ENCODE assay signal across 8 mouse cellular contexts in the genomic region with DNA sequence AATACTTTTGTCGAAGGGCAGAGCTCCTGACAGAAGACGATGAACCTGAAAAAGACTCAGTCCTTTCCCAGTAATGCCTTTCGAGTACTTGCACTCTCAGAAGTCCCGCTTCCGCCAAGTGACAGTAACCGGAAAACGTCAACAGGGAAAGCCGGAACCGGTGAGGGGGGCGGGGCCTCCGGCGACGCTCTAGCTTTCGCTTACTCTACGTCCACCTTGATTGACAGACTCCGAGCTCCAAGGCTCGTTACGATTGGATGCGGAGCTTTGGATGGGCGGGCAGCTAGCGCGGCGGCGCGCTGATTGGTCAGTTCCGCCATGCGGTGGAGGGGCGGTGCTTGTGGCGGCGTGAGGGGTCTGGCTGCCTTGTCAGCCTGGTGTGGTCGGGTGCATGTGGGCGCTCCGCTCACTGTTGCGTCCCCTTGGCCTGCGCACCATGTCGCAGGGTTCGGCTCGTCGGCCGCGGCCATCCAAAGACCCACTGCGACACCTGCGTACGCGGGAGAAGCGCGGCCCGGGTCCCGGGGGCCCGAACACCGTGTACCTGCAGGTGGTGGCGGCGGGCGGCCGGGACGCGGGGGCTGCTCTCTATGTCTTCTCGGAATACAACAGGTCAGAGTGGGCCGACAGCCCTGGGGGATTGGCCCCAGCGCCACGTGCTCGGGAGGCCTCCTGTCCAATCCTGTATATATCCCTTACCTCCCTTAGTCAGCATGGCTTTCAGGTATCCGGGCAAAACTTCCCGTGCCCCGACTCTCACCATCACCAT. TPM values are rescaled to one million over a fixed set of nuclear protein-coding genes. Genes with fewer than 3 reads are reported as not detected.
DNase-seq lines count a peak whose midpoint lies in the region; ATAC-seq lines count a peak whose summit lies in the region.

Elac2 (plus strand) TSS at position 319 of the 769 bp plus-strand sequence.

- DNase-seq in adipocyte (ENCODE audit: low spot score) = peak; percentile 98
- DNase-seq in embryo, embryonic 10 days (ENCODE audit: low spot score) = peak; percentile 99
- peak; percentile 94 for DNase-seq in gastrocnemius, postnatal 10 days
- peak; percentile 98 for DNase-seq in induced T-regulatory cell, adult 2 months (ENCODE audit: low read depth)
- peak; percentile 97 to 99 for DNase-seq in left cerebral cortex, adult 9 months (ENCODE audit: low spot score in 2 of 2)
- DNase-seq in right cerebral cortex, postnatal 14 days = peak; percentile 95
- DNase-seq in urinary bladder, postnatal 36 days (ENCODE audit: low spot score in 2 of 2) = peak; percentile 93 to 96

- peak; percentile 99 for ATAC-seq in megakaryocyte progenitor cell, adult 5-6 weeks (replicated peaks; ENCODE audit: poor library complexity)

RNA-seq across cellular contexts. Expression of gene Elac2, which starts in this region (rescaled TPM):
- 10 to 100 TPM; 19.6 to 21.4 TPM for total RNA-seq in gastrocnemius, postnatal 10 days (2021)
- 16.4 and 18.8 TPM in 2 replicates for total RNA-seq in megakaryocyte progenitor cell, adult 5-6 weeks (2015)
- total RNA-seq in megakaryocyte progenitor cell, adult 5-6 weeks (2017) = 35.3 and 39.2 TPM in 2 replicates

Comparison
In these comparisons a context has a peak if more than half of its experiments do, and no peak if none do; other contexts are left out.
1. Peak in every context shown above with its lines: DNase-seq and ATAC-seq.